Mouse (Mus musculus) CD4-positive, CD25-positive, alpha-beta regulatory T cell (primary cell): ENCODE data around the gene Alox15. TPM values are rescaled to one million over a fixed set of nuclear protein-coding genes. Genes with fewer than 3 reads are reported as not detected.

Source experiments
- polyA plus RNA-seq: library from polyadenylated mRNA; unstranded; fragments of 100-300 nt; shearing (Covaris generic); gene quantifications from one replicate; pipeline ENCODE4 v1.2.1, GENCODE M21; 2017

The Alox15 gene
- polyA plus RNA-seq, result 0.41 TPM

GRCm38 (mm10) chr11:70351868-70352267 is at the start of gene Alox15:
Gene Alox15, minus strand, starts transcription at chr11:70352031.

GRCm38 (mm10) chr11:70322528-70322927 is 29.3 kb downstream of the Alox15 start, which contains the start of gene Alox12e:
Gene Alox12e, minus strand, starts transcription at chr11:70322628.

Other genes starting within 250 kb of the Alox15 start
- gene Mgl2, start 221.7 kb downstream of the Alox15 start, polyA plus RNA-seq, result not detected
- gene Clec10a, start 195.8 kb downstream of the Alox15 start, polyA plus RNA-seq, result not detected
- 0.47 TPM for gene Slc16a11, start 139.3 kb downstream of the Alox15 start, polyA plus RNA-seq
- gene Slc16a13, start 131.0 kb downstream of the Alox15 start, polyA plus RNA-seq, result 3.4 TPM
- gene Bcl6b, start 122.2 kb downstream of the Alox15 start, polyA plus RNA-seq, result not detected
- 185 TPM for gene 0610010K14Rik, start 114.1 kb downstream of the Alox15 start, polyA plus RNA-seq
- gene Gm21988, start 112.2 kb downstream of the Alox15 start, polyA plus RNA-seq, result 6.1 TPM
- 266 TPM for gene Rnasek, start 112.2 kb downstream of the Alox15 start, polyA plus RNA-seq
- gene Alox12, start 96.7 kb downstream of the Alox15 start, polyA plus RNA-seq, result 0.17 TPM
- gene Alox12e, start 29.4 kb downstream of the Alox15 start, polyA plus RNA-seq, result not detected
- 13.5 TPM for gene Pelp1, start 58.0 kb upstream of the Alox15 start, polyA plus RNA-seq
- 284 TPM for gene Arrb2, start 80.6 kb upstream of the Alox15 start, polyA plus RNA-seq
- 70.2 TPM for gene Med11, start 99.9 kb upstream of the Alox15 start, polyA plus RNA-seq
- 0.13 TPM for gene Zmynd15, start 107.4 kb upstream of the Alox15 start, polyA plus RNA-seq
- 1.1 TPM for gene Cxcl16, start 108.0 kb upstream of the Alox15 start, polyA plus RNA-seq
- gene Tm4sf5, start 153.2 kb upstream of the Alox15 start, polyA plus RNA-seq, result 1.2 TPM
- not detected for gene Vmo1, start 162.6 kb upstream of the Alox15 start, polyA plus RNA-seq
- gene Gltpd2, start 167.2 kb upstream of the Alox15 start, polyA plus RNA-seq, result not detected
- 353 TPM for gene Psmb6, start 173.3 kb upstream of the Alox15 start, polyA plus RNA-seq
- gene Gm40193, start 180.9 kb upstream of the Alox15 start, polyA plus RNA-seq, result not detected
- gene Pld2, start 188.0 kb upstream of the Alox15 start, polyA plus RNA-seq, result 1.9 TPM
- gene Mink1, start 210.8 kb upstream of the Alox15 start, polyA plus RNA-seq, result 17.5 TPM